Mouse (Mus musculus): ENCODE results near the gene Gm44502.

The Gm44502 gene

DNA sequence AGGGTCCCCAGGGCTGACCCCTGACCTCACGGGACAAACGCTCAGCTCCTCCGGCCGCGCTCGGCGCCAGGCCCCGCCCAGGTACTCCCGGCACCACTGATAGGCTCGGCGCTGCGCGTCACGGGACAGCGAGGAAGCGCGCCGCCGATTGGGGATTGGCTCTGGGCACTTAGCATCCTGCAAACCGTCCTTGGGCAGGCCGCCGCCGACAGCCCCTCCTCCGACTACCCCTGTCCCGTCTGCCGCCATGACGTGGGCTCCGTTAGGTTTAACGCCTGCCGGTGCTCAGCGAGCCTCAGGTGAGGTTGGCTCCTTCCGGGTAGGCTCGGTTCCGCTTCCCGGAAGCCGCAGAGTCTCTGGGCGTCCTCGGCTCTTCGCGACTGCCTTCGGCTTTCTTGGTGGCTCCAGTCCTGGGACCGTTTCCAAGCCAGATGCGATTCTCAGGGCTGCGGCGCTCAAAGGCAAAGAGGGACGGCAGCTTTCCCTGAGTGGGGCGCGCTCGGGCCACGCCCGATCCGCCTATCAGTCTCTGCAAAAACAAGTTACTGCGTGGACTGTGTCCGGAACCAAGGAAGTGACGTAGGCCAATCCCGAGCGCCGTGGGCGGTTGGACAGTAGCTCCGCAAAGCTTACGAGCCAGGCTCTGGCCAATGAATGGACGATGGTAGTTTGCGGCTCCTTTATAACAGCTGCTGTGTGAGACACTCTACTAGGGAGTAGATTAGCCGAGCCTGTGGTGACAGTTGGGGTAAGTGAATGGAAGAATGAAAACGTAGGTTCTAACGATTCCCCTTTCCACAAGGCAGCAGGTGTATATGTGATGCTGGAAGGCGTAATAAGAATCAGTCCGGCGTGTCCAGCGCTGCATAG is at the start of gene Gm44502, which contains the start of the genes C730034F03Rik and Chkb:
TSS of gene Gm44502 (minus strand) at position 345 of the 870 bp plus-strand sequence.
TSS of gene C730034F03Rik (plus strand) at position 238 of the 870 bp plus-strand sequence.
TSS of gene Chkb (minus strand) at position 557 of the 870 bp plus-strand sequence.
- CTCF ChIA-PET: no interaction called here

DNA sequence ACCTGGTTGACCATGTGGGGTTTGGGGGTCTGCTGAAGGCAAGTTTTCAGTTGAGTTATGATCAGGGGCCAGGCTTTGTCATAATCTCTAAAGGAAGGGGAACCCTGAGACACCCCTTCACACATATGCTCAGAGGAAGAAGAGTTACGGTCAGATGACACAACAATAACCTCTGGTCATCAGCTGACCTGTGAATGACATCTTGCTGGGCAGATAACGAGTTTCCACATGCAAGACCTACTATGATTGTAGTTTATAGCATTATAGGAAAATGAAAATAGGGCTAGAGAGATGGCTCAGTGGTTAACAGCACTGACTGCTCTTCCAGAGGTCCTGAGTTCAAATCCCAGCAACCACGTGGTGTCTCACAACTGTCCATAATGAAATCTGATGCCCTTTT is 49.1 kb upstream of the Gm44502 start:
- CTCF ChIA-PET: no interaction called here

DNA sequence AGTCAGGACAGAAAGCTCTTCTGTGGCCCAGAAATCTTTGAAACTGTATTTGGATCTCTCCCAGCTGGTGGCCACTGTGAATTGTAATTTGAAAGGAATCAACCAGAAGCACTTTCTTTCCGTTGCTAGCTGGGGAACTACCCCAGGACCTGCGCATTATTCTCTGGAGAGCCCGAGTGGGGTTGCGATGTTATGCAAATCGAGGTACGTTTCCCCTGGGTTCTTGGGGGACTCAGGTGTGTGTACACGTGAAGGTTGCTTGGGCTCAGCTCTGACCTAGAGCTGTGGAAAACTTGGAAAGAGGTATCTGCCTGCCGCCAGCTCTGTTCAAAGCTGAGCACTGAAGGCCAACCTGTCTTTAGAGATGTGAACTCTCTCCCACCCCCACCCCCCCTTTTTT is 48.3 kb upstream of the Gm44502 start:
- CTCF ChIA-PET: interaction anchor here (0.7 kb wide), 1 partner anchor 14 kb away, joined by 3 read pairs; no protein-coding TSS in a partner anchor

DNA sequence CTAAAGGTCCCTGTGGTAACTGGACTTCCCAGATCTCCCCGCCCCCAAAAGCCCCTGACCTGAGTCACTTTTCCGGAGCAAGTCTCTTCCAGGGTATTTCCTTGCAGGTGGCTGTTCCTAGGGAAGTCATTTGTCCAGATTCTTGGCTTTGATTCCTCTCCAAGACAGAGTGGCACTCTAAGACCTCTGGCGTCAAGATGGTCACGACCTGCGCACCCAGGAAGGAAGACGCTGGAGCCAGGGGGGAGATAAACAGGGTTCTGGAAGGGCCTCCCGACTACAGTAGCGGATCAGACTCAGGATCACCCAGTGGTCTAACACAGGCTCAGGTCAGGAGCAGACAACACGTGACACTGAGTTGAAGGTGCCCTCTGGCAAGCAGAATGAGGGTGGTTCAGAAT is 47.6 kb upstream of the Gm44502 start, which contains the start of gene Arsa:
TSS of gene Arsa (minus strand) at position 335 of the 401 bp plus-strand sequence.
- CTCF ChIA-PET: interaction anchor here (0.7 to 0.9 kb wide), 2 partner anchors 11 to 15 kb away, joined by 3 to 4 read pairs; no protein-coding TSS in a partner anchor

DNA sequence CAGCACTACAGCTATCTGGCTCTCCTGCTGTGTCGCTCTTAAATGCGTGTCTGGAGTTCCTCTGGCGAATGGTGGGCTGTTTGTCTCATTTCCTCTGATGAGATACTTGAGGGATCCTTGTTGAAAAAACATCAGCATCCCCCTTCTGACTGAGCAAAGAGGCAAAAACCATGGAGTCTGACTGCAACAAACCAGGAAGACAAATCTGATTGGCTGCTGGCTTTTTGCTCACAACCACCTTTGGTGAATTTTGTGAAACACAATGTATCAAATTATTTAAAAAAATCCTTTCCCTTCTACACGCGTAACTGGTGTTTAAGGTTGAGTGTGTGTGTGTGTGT is 46.9 kb upstream of the Gm44502 start:
- CTCF ChIA-PET: interaction anchor here (0.7 to 0.9 kb wide), 2 partner anchors 11 to 104 kb away, joined by 4 read pairs; no protein-coding TSS in a partner anchor

DNA sequence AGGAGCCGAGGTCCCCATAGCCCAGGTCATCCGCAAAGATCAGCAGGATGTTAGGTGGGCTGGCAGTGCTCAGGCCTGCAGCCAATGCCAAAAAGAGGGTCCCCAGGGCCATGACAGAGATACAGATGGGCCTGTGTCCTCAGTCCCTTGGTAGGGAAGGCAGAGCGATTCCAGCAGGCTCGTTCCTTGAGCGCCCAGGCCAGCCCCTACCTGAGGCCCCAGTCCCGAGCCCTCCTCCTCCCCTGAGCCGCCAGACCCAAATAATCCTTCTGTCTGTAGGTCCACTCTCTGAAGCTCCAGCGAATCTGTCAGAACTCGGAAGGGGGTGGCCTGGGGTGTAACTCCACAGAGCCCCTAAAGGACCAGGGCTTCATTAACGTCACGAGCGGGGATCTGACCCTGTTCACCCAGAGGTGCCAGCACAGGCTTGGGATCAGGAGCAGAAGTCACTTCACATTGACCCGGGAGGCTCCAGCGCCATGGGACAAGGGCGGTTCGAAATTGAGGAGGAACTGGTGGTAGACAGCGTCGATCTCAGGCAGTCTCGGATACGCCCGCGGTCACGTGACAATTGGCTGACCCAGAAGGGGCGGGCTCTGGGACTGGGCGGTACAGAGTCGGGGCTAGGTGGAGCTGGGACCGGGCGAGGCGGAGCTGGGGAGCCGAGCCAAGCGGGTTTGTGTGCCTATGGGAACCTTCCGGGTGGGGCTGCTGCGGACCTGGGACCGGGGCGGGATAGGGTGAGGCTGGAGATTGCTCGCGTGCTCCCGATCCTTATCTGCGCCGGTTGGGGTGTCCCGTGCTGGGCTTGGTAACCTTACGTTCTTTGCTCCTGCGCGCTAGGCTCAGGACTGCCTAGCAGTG is 46.3 kb upstream of the Gm44502 start:
- CTCF ChIA-PET: interaction anchor here (0.7 to 0.9 kb wide), 2 partner anchors 10 to 103 kb away, joined by 4 read pairs; no protein-coding TSS in a partner anchor

DNA sequence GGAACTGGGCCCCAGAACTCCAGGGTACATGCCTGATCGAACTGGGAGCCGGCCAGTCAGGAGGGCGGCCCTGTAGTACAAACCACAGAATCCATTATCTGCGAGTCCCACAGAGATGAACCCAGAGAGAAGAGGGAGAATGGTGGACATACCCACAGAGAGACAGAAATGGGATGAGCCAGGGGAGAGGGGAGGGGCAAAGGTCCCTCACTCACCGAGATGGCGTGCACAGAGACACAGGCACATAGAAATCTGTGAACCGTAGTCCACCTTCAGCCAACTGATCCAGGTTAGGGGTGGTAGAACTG is 45.8 kb upstream of the Gm44502 start:
- CTCF ChIA-PET: no interaction called here

DNA sequence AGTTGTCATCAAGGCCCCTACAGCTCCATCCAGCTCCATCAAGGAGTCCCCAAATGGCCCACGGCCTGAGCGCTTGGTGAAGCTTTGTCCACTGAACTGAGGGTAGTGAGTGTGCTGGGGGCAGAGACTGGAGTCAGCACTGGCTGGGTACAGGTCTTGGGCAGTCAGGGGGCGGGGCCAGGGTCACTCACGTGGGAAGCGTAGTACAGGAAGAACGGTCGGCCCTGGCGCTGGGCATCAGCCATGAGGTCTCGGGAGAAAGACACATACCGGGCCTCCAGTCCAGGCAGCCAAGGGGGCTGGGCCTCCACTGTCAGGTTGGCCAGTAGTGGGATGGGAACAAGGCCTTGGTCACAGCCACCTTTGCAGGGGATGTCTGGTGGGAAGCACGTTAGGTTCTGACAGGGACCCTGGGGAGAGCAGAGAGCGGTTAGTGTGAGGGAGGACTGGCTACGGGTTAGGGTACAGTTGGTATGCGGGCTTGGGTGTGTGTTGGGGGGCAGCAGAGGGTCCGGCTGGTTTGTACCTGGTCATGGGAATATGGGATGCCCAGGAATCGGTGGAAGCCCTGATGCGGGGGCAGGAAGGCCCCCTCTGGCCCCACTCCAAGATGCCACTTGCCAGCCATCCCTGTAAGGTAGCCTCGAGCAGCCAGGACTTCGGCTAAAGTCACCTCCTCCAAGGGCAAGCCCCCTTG is 45.2 kb upstream of the Gm44502 start:
- CTCF ChIA-PET: no interaction called here

DNA sequence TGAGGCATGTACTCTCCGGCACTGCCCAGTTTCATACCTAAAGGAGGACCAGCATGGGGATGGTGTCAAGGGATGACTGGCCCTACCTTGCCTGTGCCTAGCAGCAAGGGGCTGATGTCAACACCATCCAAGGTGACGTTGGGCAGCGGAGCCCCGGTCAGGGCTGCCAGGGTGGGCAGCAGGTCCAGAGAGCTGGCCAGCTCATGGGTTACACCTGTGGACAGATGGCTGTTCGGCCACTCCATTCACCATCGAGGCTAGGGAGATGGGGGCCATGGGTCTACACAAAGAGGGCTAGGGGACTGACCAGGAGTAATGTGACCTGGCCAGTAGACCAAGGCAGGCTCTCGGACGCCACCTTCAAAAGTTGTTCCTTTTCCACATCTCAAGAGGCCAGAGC is 44.4 kb upstream of the Gm44502 start:
- CTCF ChIA-PET: no interaction called here

DNA sequence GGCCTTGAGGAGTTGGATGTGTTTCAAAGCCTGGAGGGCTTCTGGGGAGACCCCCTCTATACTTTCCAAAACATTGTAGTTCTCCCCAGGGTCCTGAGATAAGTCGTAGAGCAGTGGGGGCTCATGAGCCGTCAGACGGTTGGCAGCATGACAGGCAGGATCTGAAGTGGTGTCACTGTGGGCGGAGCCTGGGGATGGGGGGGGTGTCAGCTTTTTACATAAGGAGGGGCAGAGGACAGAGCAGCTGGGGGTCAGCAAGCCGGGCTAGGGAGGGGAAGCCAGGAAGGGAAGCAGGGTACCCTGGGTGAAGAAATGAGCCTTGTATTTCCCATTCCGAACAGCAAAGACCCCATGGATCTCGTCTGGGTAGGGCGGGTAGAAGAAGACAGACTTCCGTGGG is 43.9 kb upstream of the Gm44502 start:
- CTCF ChIA-PET: no interaction called here

DNA sequence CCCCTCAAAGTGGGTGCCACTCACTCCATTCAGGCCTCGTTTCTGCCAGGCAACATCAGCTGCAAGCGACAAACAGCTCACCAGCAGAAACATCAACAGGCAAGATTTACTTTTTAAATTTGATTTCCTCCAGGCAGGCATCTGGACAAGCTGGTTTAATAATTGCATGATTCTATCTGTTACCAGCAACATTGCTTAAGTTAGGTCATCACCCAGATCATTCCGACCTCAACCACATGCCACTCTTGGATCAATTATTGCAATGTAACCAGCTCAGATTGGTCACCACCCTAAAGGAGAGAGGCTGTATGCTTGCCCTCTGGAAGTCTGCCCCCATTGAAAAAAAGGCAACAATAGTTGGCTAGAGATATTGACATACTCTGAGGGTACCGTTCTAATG is 42.0 kb upstream of the Gm44502 start:
- CTCF ChIA-PET: no interaction called here

DNA sequence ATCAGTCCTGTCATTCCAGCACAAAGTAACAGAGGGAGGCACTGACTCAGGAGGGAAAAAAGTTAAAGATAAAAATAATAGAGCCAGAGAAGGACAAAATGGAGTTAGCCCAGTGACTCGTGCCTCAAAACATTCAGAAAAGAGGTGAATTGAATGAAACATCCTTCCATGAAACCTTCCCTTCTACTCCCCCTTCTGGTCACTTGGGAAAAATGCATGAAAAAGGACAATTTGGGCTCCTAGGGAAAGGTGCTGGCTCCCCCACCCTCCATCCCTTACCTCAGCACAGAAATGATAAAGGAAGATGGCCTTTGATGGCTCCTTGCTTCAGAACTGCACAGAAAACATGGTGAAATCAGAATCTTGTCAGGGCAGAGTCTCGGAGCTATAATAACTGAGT is 39.1 kb upstream of the Gm44502 start:
- CTCF ChIA-PET: no interaction called here

DNA sequence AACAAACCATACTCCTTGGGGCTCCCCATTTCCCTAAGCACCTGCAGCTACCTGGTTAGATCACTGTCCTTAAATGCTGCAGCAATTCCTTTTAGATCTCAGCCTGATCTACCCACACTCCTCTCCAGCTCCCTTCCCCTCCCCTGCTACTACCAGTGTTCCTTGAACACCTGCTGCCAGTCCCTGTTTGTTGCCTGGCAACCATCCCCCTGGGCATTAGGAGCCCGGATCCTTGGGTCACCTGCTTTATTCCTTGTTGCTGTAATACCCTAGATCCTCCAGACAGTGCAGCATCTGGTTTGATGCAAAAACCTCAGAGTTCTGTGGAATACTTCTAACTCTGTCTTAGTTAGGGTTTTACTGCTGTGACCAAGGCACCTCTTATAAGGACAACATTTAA is 35.6 kb upstream of the Gm44502 start:
- CTCF ChIA-PET: interaction anchor here (1.0 kb wide), 1 partner anchor 12 kb away, joined by 4 read pairs; no protein-coding TSS in a partner anchor

DNA sequence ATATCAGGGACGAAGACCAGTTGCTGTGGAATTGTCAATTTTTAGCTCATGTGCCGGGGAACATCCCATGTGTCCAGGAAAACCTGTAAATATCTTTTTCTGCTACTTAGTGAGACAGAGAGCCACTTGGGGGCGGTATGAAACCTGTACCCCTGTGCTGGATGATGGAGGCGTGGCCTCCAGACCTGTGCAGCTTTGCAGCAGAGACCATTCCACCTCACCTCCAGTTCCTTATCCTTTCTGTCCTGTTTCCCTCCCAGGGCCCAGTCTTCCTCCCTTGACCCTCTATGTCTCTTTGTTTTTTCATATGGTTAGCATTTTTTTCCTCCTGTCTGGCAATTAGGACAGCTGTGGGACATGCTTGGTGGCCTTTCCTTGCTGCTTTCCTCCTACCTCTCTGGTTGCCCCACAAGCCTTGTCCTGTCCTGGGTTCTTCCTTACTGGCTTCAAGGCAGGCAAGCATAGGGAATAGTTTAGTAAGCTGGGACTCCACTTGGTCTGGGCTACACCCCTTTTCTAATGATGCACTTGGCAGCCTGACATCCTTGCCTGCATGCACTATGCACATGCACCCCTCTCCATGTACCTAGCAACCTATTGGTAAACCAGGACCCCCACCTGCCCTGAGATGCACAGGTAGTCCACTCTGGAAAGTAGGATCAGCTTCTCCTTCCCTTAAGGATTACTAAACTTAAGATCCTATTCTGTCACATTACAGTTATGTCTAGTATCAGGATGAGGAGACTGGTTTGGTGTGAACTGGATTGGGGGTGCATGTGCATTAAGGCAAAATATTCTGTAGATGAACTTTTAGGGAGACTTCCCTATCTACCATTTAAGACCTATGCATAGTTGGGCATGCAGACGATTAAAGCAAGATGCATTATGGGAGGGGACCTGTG is 34.1 kb upstream of the Gm44502 start:
- CTCF ChIA-PET: no interaction called here

DNA sequence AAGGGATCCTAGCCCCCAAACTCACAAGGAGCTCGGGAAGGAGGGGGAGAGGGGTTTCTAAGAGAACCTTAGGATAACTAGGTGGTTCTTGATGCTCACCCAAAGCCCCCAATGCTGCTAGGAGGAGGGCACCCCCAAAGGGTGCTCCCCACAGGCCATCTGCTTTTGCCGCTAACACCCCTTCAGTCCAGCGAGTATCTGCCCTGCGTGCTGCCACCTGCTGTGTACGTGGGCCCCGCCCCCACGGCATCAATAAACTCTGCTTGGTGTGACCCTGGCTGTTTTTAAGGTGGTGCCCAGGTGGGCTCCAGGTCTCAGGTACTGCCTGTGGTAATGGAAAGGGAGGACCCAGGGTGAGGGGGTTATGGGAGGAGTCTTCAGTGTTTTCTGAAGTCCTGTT is 32.7 kb upstream of the Gm44502 start:
- CTCF ChIA-PET: no interaction called here

DNA sequence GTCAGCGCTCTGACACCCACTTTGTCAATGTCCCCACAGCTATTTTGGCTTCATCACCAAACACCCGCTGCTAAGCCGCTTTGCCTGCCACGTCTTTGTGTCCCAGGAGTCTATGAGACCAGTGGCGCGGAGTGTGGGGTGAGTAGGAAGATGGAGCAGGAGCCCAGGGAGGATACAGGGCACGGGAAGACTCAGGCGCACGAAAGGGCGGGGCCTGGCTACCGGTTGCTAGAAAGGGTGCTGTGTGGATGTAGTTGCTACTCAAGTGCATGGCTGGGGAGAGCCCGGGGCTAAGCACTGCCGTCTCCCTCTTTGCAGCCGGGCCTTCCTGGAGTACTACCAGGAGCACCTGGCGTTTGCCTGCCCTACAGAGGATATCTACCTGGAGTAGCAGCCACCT is 31.8 kb upstream of the Gm44502 start:
- CTCF ChIA-PET: no interaction called here

DNA sequence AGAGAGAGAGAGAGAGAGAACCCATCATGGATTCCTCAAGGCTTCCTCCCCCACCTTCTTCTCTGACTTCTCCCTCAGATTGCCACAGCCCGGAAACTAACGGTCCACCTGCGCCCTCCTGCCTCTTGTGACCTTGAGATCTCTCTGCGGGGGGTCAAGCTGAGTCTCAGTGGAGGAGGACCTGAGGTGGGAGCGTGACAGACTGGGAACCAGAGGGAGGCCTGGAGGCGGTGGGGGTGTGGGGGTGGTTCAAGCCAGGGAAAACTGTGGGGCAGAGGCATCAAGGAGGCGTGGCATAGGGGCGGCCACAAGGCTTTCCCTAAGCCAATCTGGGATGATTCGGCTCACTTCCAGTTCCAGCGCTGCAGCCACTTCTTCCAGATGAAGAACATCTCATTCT is 30.8 kb upstream of the Gm44502 start:
- CTCF ChIA-PET: no interaction called here

DNA sequence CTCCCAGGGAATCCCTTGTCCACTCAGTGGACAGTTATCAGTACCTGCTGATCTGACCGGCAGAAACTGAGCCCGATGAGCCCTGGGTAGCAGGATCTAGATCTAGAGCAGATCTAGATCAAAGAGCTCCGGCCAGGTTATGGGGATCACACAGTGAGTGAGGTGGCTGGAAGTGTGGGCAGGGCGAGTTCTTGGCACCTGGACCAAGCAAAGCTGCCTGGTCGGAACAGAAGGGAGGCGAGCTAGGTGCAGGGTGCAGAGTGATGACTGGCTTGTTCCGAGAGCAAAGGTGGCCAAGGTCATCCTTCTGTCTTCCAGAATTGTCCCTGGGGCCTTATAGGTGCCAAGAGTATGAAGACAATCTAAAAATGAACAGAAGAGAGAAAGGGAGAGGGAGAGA is 30.3 kb upstream of the Gm44502 start:
- CTCF ChIA-PET: no interaction called here

DNA sequence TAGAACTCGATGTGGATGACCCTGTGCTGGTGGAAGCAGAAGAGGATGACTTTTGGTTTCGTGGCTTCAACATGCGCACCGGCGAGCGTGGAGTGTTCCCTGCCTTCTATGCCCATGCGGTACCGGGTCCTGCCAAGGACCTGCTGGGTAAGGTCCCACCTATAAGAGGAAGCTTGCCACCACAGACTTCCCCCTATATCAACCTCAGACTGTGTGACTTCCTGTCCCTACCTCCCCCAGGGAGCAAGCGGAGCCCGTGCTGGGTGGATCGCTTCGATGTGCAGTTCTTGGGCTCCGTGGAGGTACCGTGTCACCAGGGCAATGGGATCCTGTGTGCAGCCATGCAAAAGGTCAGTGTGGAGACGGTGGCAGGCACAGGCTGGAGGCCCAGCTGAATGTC is 29.4 kb upstream of the Gm44502 start:
- CTCF ChIA-PET: no interaction called here

DNA sequence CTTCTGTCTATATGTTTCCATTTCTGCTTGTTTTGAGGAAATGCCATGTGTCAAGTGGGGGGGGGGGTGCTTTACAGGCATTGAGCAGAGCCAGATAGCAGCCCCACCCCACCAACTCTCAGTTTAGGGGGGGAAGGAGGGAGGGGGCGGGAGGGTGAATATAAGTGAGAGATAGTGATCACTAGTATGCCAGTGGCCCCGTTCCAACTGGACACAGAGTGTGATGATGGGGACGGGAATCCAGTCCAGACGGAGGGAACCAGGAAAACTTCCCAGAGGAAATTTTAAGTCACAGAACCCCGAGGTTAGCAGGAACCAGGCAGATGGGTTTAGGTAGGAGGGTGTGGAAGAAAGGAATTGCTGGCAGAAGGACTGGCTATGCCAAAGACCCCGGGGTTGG is 26.1 kb upstream of the Gm44502 start:
- CTCF ChIA-PET: no interaction called here

DNA sequence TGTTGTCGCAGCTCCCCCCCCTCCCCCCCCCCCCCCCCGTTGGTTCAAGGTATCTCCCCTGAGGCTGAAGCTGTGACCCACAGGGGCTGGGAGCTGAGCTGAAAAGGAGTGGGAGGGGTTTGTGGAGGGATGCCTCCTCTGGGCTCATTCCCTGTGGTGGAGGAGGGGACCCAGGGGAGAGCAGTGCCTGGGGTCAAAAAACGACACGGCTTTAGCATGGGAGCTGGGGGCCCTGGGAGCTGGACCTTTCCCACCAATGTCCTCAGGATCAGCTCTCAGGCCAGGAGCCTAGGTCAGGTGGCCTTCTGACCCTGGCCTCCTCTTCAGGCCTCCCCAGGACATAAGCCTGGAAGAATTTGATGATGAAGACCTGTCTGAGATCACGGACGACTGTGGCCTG is 25.4 kb upstream of the Gm44502 start:
- CTCF ChIA-PET: no interaction called here
